Mouse (Mus musculus): ENCODE data around the gene Pcx.
A peak's percentile ranks its signal among the peaks of the same experiment; 100 is the strongest.

DNA sequence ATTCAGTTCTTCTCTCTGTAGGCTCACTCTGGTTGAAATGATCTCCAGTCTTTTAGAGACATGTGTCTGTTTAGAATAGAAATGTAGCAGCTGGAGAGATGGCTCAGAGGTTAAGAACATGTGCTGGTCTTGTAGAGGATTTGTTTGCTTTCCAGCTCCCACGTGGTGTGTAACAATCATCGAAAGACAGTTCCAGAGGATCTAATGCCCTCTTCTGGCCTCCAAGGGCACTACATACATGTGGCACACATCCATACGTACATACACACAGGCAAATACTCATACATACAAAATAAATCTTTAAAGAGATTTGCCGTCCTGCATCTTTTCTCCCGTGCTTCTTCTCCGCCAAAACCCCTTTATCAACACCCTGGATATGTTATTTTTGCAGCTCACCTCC, 30.0 kb downstream of the Pcx start:
- peak; percentile 40 for TF ChIP-seq CTCF (IDR thresholded peaks at IDR 0.05)
- TF ChIP-seq EP300 (IDR thresholded peaks at IDR 0.05), result no peak
